ENCODE assay signal across 8 mouse cellular contexts in the genomic region with DNA sequence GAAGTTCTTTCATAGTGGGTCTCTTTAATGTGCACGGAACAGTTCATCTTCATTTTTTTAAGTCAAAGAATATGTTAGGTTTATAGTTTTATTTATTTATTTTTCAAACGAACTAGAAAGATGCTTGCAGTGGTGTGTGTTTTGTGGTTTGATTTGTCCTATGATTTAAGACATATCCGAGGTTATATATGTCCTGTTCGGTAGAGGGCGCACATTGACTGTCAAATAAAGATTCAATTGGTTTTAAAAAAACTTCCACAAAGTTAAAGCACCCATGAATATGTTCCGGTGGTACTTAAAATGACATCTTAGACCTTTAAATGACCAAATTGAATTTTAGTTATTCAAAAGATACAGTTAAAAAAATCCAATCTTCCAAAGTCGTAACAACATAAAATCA. TPM values are rescaled to one million over a fixed set of nuclear protein-coding genes. Genes with fewer than 3 reads are reported as not detected.
A peak's percentile ranks its signal among the peaks of the same experiment; 100 is the strongest.
DNase-seq lines count a peak whose midpoint lies in the region; ATAC-seq lines count a peak whose summit lies in the region.

No protein-coding gene starts in this region.

- H3K4me2 ChIP-seq in midbrain, embryonic 12.5 days (replicated peaks) = peak overlapping the region; percentile 87

- peaks cover 7% of the 10 kb centered on the region for H3K4me1 ChIP-seq in midbrain, embryonic 12.5 days

- H3K27me3 ChIP-seq in midbrain, embryonic 12.5 days = peaks cover 17% of the 10 kb centered on the region

- H3K9ac ChIP-seq in midbrain, embryonic 12.5 days (replicated peaks) = no peak overlapping the region

- peak; percentile 8 for DNase-seq in adrenal gland, adult 2 months
- no peak for DNase-seq in adrenal gland, adult 8-10 months
- DNase-seq in thymus, postnatal 4 days = peak; percentile 19
- DNase-seq in thymus, postnatal 36 days = no peak
- DNase-seq in forelimb bud, embryonic 11.5 days (ENCODE audit: low read depth, low spot score) = peak; percentile 66
- peak; percentile 4 for DNase-seq in large intestine, adult 2 months (ENCODE audit: low read depth, low spot score)
- no peak for DNase-seq in B cell, adult 2 months

- no peaks in the 10 kb centered on the region for H3K9me3 ChIP-seq in midbrain, embryonic 12.5 days

- ATAC-seq in midbrain, embryonic 12.5 days (ENCODE audit: low FRiP score, low read depth) = no peak

- no peak overlapping the region for H3K27ac ChIP-seq in midbrain, embryonic 12.5 days (replicated peaks)

- peak overlapping the region; percentile 44 for H3K4me3 ChIP-seq in midbrain, embryonic 12.5 days

- no peaks in the 10 kb centered on the region for H3K36me3 ChIP-seq in midbrain, embryonic 12.5 days

- 12% methylated on average over 7 of the region's 7 CpGs for WGBS in large intestine, adult 2 months
- WGBS in midbrain, embryonic 12.5 days = 10% methylated on average over 7 of the region's 7 CpGs

RNA-seq across cellular contexts. Expression of a gene that starts 30.3 kb away (rescaled TPM):
- total RNA-seq in adrenal gland, adult 2 months (2021) = not detected
- polyA plus RNA-seq in adrenal gland, adult 2 months (2012; rRNA removed) = not detected in 2 replicates
- total RNA-seq in adrenal gland, adult 8-10 months (2022) = not detected
- polyA plus RNA-seq in large intestine, adult 2 months (2012; rRNA removed) = not detected in 2 replicates
- 0.19 and 0.21 TPM in 2 replicates for polyA plus RNA-seq in midbrain, embryonic 12.5 days (2016; fragmentation: Nextera tagmentation; extraction: Ambion mirVana)

Comparison
In these comparisons a context has a peak if more than half of its experiments do, and no peak if none do; other contexts are left out.
1. DNase-seq: peak in adrenal gland, adult 2 months (single experiment), thymus, postnatal 4 days (single experiment), forelimb bud, embryonic 11.5 days (single experiment) and large intestine, adult 2 months (single experiment); none in adrenal gland, adult 8-10 months (single experiment), thymus, postnatal 36 days (0 of 2) and B cell, adult 2 months (0 of 2).